Mouse (Mus musculus): ENCODE data around the gene Ugt1a10. TPM values are rescaled to one million over a fixed set of nuclear protein-coding genes. Genes with fewer than 3 reads are reported as not detected.
"Not testable (repeated sequence)": the region's sequence is repeated elsewhere in the genome, so short reads cannot be mapped to it uniquely, and the experiment has no call there.

Gene Ugt1a10
- total RNA-seq (2021), result not detected
- long read RNA-seq, experiment 1, result 0 reads
- long read RNA-seq, experiment 2, result 0 reads

GRCm38 (mm10) chr1:88055088-88055487, at the start of gene Ugt1a10:
TSS of gene Ugt1a10 (plus strand) at chr1:88055388.
- DNase-seq (ENCODE audit: low spot score in 2 of 2), result no peak

DNA sequence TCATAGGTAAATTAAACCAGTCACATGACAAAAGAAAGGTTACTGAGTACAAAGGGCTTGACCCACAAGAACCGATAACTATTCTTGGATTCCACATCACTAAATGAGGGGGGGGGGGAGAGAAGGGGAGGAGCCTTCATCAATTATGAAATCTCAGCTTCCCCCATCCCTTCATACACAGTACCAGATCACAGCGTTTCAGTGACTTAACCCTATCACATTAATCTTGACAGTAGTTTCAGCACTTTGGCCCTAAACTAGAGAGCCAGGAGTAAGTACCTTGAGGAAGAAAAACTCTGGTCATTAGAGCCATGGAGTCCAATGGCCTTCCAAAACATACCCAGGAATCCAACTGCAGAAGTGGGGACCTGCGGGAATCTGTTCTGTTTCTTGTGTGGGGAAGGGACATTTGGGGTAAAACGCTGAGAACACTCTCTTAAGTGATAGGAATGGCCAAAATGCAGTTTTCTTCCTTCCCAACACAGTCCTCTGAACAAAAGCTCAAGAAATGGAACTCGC, 47.4 kb upstream of the Ugt1a10 start:
- no peak for DNase-seq (ENCODE audit: low spot score in 2 of 2)

- DNase-seq (ENCODE audit: low spot score in 2 of 2), result peak; percentile 79 to 85
Measured at GRCm38 (mm10) chr1:88008211-88008697, 46.9 kb upstream of the Ugt1a10 start, which contains the start of gene Usp40. TSS of gene Usp40 (minus strand) at chr1:88008551.

- DNase-seq (ENCODE audit: low spot score in 2 of 2), result no peak
Measured at GRCm38 (mm10) chr1:88008735-88009134, 46.5 kb upstream of the Ugt1a10 start.

- no peak for DNase-seq (ENCODE audit: low spot score in 2 of 2)
Measured at GRCm38 (mm10) chr1:88009521-88009920, 45.7 kb upstream of the Ugt1a10 start.

DNA sequence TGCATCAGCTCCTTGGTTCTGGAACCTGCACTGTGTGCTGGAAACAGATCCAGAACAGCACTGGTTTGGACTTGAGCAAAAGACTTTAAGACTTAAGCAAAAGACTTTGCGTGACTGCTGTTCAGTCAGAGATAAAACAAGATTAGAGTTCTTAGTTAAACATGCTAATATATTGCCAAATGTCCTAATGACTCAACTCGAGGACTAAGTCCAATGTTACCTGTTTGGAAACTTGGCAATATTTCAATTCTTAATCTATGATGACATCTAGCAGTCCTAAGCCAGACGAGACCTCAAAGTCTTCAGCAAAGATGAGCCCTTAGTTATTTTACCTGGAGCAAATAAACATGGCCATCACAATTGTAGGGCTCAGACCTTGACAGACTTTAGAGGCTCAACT, 41.5 kb upstream of the Ugt1a10 start:
- DNase-seq (ENCODE audit: low spot score in 2 of 2), result no peak

- DNase-seq (ENCODE audit: low spot score in 2 of 2), result no peak
Measured at GRCm38 (mm10) chr1:88014194-88014593, 41.0 kb upstream of the Ugt1a10 start.

GRCm38 (mm10) chr1:88014671-88015070, 40.5 kb upstream of the Ugt1a10 start:
- no peak for DNase-seq (ENCODE audit: low spot score in 2 of 2)

DNA sequence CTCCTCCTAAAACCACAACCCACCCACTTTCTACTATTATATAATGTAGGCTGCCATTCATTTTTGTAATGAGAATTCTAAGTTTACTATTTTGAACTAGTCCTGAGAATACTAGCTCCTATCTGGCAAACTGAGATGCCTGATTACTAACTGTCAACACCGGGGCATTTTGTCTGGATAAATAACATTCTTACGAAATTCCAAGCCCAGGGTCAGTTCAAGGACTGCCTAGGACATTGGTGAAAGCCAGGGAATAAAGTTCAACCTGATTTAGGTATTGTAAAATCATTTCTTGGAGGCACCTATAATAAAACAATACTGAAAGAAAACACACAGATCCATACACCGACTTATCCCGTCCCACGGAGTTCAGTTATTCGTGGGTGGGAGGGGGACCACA, 39.8 kb upstream of the Ugt1a10 start:
- DNase-seq (ENCODE audit: low spot score in 2 of 2), result no peak

DNA sequence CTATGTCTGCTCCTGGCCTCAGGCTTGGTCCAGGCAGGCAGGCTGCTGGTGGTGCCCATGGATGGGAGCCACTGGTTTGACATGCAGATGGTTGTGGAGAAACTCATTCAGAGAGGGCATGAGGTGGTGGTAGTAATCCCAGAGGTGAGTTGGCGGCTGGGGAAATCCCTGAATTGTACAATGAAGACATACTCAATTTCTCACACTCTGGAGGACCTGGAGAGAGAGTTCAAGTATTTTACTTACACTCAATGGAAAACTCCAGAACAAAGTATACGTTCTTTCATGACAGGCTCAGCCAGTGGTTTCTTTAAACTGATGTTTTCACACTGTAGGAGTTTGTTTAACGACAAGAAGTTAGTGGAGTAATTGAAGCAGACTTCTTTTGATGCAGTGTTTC, 29.9 kb upstream of the Ugt1a10 start:
- DNase-seq (ENCODE audit: low spot score in 2 of 2), result not testable (repeated sequence)

DNA sequence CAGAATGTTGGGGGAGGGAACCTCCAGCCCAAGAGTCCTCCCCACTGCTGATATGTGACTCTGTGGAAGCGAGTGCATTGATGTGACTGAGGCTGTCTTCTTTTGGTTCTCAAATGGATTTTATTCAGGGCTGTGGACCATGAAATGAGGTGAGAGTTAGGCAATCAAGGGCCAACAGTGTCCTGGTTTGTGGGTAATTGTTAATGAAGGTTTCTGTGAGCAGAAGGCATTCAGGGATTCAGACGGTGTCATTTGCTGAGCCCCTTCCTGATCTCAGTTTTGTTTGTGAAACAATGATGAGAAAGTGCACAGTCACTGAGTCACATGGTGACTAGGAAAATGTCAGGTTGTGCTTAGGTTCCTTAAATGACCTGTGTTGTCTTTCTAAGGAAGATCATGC, 12.1 kb upstream of the Ugt1a10 start:
- not testable (repeated sequence) for DNase-seq (ENCODE audit: low spot score in 2 of 2)

DNA sequence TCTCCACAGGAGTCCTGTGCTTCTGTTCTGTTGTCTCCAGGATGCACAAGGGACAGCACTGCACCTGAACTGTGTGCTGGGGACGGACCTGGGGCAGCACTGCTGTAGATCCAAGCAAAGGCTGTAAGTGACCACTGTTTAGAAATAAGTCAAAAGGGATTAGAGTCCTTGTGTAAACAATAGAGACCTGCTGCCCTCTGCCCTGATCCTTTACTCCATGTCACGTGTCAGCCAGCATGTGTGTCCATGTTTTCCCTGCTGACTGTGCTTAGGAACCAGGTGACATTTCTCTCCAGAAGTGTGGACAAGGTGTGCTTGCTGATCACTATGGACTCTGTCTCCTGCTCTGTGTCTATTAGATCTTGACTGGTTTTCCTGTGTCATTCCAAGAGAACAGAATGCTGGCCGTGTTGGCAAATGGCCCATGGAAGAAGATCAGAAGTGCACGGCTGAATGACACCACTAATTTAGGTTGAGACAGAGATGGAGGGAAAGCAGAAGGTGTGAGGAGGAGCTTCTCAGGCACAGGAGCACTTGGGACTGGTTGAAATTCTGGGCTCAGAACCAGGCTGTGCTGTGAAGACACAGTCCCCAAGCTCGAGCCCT, 10.3 kb upstream of the Ugt1a10 start:
- not testable (repeated sequence) for DNase-seq (ENCODE audit: low spot score in 2 of 2)

GRCm38 (mm10) chr1:88047408-88047807, 7.8 kb upstream of the Ugt1a10 start:
- not testable (repeated sequence) for DNase-seq (ENCODE audit: low spot score in 2 of 2)

DNA sequence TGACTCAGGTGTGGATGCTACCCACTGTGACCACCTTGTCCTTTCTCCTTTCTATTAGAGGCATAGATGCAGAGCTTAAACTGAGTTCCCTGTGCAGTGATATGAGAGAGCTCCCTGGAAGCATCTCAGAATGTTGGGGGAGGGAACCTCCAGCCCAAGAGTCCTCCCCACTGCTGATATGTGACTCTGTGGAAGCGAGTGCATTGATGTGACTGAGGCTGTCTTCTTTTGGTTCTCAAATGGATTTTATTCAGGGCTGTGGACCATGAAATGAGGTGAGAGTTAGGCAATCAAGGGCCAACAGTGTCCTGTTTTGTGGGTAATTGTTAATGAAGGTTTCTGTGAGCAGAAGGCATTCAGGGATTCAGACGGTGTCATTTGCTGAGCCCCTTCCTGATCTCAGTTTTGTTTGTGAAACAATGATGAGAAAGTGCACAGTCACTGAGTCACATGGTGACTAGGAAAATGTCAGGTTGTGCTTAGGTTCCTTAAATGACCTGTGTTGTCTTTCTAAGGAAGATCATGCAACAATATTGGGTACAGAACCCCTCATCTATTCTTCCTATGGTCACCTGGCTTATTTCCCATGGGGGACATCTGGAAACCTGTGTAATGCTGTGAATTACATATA, 11.4 kb downstream of the Ugt1a10 start:
- not testable (repeated sequence) for DNase-seq (ENCODE audit: low spot score in 2 of 2)

DNA sequence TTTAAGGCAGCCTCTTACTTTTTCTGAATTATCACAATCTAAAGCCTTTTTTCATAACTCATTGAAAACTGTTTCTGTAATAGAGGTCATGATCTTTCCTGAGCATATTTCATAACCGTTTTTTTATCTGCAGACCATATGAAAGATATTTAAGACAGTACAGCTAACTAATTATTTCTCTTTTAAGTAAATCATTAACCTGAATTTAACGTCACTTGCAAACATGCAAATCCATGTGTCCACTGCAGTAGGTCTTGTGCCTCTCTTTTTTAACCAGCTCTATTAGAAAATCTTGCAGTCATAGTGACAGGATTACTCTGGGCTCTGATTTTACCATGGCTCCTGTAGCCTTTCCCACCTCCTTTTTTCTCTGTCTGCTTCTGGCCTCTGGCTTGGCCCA, 15.3 kb downstream of the Ugt1a10 start, which contains the start of gene Ugt1a9:
TSS of gene Ugt1a9 (plus strand) at position 306 of the 400 bp plus-strand sequence.
- no peak for DNase-seq (ENCODE audit: low spot score in 2 of 2)

GRCm38 (mm10) chr1:88070902-88071301, 15.7 kb downstream of the Ugt1a10 start:
- DNase-seq (ENCODE audit: low spot score in 2 of 2), result no peak

DNA sequence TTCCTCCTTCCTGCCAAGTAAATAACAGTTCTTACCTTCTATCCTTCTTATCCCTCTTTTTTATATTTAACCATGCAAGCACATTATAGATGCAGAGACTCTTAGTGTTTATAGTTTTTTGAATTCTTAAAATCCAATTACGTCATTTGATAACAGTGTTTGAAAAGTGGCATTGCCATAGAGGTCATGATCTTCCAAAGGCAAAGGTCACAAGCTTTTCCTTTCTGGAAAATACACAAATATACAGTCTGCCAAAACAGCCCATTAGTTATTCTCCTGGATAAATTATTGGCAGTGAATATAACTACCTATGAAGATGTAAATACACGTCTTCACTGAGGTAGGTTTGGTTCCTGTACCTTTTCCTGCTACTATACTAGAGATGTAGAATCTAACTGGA, 19.3 kb downstream of the Ugt1a10 start:
- DNase-seq (ENCODE audit: low spot score in 2 of 2), result no peak

DNA sequence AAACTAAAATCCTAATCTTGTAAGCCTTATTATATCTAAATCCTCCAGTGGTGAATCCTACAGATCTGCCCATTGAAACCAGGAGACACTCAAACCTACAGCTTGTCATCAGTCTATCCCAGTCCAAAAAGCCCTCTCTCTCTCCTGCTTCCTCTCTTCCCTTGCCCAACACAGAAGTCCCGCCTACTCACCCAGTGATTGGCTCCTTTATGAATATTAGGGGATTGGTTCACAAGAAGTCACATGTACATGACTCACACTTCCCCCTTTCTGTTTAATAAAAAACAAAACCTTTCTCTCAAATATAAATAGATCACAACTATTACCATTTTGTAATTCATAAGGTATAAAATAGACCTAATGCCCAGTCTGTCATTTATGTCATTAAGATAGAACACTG, 21.9 kb downstream of the Ugt1a10 start:
- no peak for DNase-seq (ENCODE audit: low spot score in 2 of 2)

- DNase-seq (ENCODE audit: low spot score in 2 of 2), result no peak
Measured at GRCm38 (mm10) chr1:88081670-88082069, 26.5 kb downstream of the Ugt1a10 start.

DNA sequence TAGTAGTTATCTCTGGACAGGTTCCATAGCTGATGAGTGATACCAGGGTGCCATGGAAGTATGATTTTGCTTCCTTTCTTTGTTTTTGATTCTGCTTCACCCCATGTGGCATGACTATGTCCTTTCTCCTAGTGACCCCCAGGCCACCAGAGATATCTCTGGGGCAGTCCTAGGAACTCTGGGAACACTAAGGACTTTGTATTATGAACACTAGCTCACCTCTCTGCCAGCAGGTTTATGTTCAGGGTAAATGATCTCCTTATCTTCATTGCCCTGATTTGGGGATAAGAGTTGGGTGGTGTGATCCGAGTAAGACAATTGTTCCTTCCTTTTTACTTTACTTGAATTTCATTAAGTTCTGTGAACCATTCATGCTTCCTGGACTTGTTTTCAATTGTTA, 30.9 kb downstream of the Ugt1a10 start:
- DNase-seq (ENCODE audit: low spot score in 2 of 2), result no peak

DNA sequence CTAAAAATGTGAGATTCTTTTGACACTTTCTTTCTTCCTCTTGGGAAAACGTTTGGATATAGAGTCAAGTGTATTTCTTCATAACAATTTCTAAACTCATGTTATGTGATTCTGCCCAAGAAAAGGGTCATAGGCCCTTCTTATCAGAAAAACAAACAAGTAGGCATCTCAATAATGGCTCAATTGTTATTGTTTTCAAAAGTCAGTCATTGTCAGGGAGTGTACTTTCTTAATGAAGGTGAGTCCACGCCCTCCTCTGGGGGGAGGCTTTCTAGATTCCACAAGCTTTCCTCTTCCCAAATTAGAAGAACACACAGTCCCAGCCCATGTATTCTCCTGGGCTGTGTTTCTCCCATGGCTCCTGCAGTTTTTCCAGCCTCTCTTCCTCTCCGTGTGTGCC, 32.3 kb downstream of the Ugt1a10 start, which contains the start of gene Ugt1a8:
TSS of gene Ugt1a8 (plus strand) at position 301 of the 400 bp plus-strand sequence.
- DNase-seq (ENCODE audit: low spot score in 2 of 2), result no peak

DNA sequence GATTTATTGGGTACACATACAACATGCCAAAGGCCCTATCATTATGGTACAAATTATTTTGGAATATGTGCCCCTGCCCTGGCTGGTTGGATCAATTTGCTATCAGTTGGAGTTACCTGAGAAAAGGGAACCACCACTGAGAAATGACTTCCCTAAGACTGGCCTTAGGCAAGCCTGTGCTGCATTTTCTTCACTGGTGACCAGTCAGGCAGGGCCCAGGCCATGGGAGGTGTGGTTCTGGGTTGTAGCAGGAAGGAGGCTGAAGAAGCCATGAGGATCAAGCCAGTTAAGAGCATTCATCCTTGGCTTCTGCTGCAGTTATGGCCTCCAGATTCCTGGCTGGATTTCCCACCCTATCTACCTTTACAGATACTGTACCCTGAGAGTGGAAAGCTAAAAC, 37.2 kb downstream of the Ugt1a10 start:
- DNase-seq (ENCODE audit: low spot score in 2 of 2), result no peak
